Mouse (Mus musculus): Measurements from ENCODE around the gene Ranbp17. TPM values are rescaled to one million over a fixed set of nuclear protein-coding genes. Genes with fewer than 3 reads are reported as not detected.

The Ranbp17 gene
- polyA plus RNA-seq, 1 experiment from 2014 or later, result 9.8 TPM

- no peak for ATAC-seq (ENCODE audit: insufficient number of reproducible peaks, low FRiP score, low TSS enrichment, low read depth)
- no peaks in the 10 kb centered on the region for H3K27me3 ChIP-seq (ENCODE audit: control insufficient read depth, insufficient read depth, low read length)
- 84% methylated on average over 4 of the region's 4 CpGs for WGBS
- no peak overlapping the region for H3K27ac ChIP-seq (replicated peaks; ENCODE audit: low read depth, low read length)
- H3K9me3 ChIP-seq (ENCODE audit: control insufficient read depth, low read length), result no peaks in the 10 kb centered on the region
- no peak for DNase-seq (ENCODE audit: low spot score)
- H3K9ac ChIP-seq (ENCODE audit: low read length), result no peak overlapping the region
- no peaks in the 10 kb centered on the region for H3K4me1 ChIP-seq (ENCODE audit: control insufficient read depth, insufficient read depth, low read length)
- no peaks in the 10 kb centered on the region for H3K36me3 ChIP-seq (ENCODE audit: control insufficient read depth, insufficient read depth, low read length)
- H3K4me3 ChIP-seq (ENCODE audit: low read depth, low read length), result no peak overlapping the region
- no peak overlapping the region for H3K4me2 ChIP-seq (ENCODE audit: low read depth, severe bottlenecking)
Measured at GRCm38 (mm10) chr11:33534541-33534940, 21.0 kb upstream of the Ranbp17 start.

GRCm38 (mm10) chr11:33533577-33533976, 20.0 kb upstream of the Ranbp17 start:
- H3K9ac ChIP-seq (ENCODE audit: low read length), result no peak overlapping the region
- no peaks in the 10 kb centered on the region for H3K27me3 ChIP-seq (ENCODE audit: control insufficient read depth, insufficient read depth, low read length)
- H3K36me3 ChIP-seq (ENCODE audit: control insufficient read depth, insufficient read depth, low read length), result no peaks in the 10 kb centered on the region
- no peak for ATAC-seq (ENCODE audit: insufficient number of reproducible peaks, low FRiP score, low TSS enrichment, low read depth)
- no peaks in the 10 kb centered on the region for H3K4me1 ChIP-seq (ENCODE audit: control insufficient read depth, insufficient read depth, low read length)
- no peak overlapping the region for H3K4me2 ChIP-seq (ENCODE audit: low read depth, severe bottlenecking)
- H3K9me3 ChIP-seq (ENCODE audit: control insufficient read depth, low read length), result no peaks in the 10 kb centered on the region
- H3K4me3 ChIP-seq (ENCODE audit: low read depth, low read length), result no peak overlapping the region
- no peak for DNase-seq (ENCODE audit: low spot score)
- WGBS, result 57% methylated on average over 3 of the region's 3 CpGs
- no peak overlapping the region for H3K27ac ChIP-seq (replicated peaks; ENCODE audit: low read depth, low read length)

GRCm38 (mm10) chr11:33529576-33529975, 16.0 kb upstream of the Ranbp17 start:
- Histone ChIP-seq H3K4me1 (ENCODE audit: control insufficient read depth, insufficient read depth, low read length) (no peaks in the 10 kb centered on the region), H3K27me3 (ENCODE audit: control insufficient read depth, insufficient read depth, low read length) (no peaks in the 10 kb centered on the region), H3K4me3 (ENCODE audit: low read depth, low read length) (no peak overlapping the region), H3K9ac (ENCODE audit: low read length) (no peak overlapping the region), H3K4me2 (ENCODE audit: low read depth, severe bottlenecking) (no peak overlapping the region), H3K36me3 (ENCODE audit: control insufficient read depth, insufficient read depth, low read length) (no peaks in the 10 kb centered on the region), H3K27ac (replicated peaks; ENCODE audit: low read depth, low read length) (no peak overlapping the region), H3K9me3 (ENCODE audit: control insufficient read depth, low read length) (no peaks in the 10 kb centered on the region)
- 19% methylated on average over 2 of the region's 2 CpGs for WGBS
- no peak for DNase-seq (ENCODE audit: low spot score)
- no peak for ATAC-seq (ENCODE audit: insufficient number of reproducible peaks, low FRiP score, low TSS enrichment, low read depth)

- Histone ChIP-seq H3K36me3 (ENCODE audit: control insufficient read depth, insufficient read depth, low read length) (no peaks in the 10 kb centered on the region), H3K9ac (ENCODE audit: low read length) (peak overlapping the region; percentile 88), H3K4me1 (ENCODE audit: control insufficient read depth, insufficient read depth, low read length) (no peaks in the 10 kb centered on the region), H3K9me3 (ENCODE audit: control insufficient read depth, low read length) (no peaks in the 10 kb centered on the region), H3K4me3 (ENCODE audit: low read depth, low read length) (peak overlapping the region; percentile 69), H3K27me3 (ENCODE audit: control insufficient read depth, insufficient read depth, low read length) (no peaks in the 10 kb centered on the region), H3K4me2 (ENCODE audit: low read depth, severe bottlenecking) (peak overlapping the region; percentile 54), H3K27ac (replicated peaks; ENCODE audit: low read depth, low read length) (peak overlapping the region; percentile 81)
- peak; percentile 80 for DNase-seq (ENCODE audit: low spot score)
- ATAC-seq (ENCODE audit: insufficient number of reproducible peaks, low FRiP score, low TSS enrichment, low read depth), result peak; percentile 88
- under 1% methylated on average over 27 of the region's 43 CpGs for WGBS
Measured at GRCm38 (mm10) chr11:33512854-33513375, 631 bp downstream of the Ranbp17 start.

GRCm38 (mm10) chr11:33509401-33509800, 4.1 kb downstream of the Ranbp17 start:
- Histone ChIP-seq H3K4me3 (ENCODE audit: low read depth, low read length) (no peak overlapping the region), H3K27ac (replicated peaks; ENCODE audit: low read depth, low read length) (no peak overlapping the region), H3K27me3 (ENCODE audit: control insufficient read depth, insufficient read depth, low read length) (no peaks in the 10 kb centered on the region), H3K9me3 (ENCODE audit: control insufficient read depth, low read length) (no peaks in the 10 kb centered on the region), H3K4me1 (ENCODE audit: control insufficient read depth, insufficient read depth, low read length) (no peaks in the 10 kb centered on the region), H3K4me2 (ENCODE audit: low read depth, severe bottlenecking) (no peak overlapping the region), H3K36me3 (ENCODE audit: control insufficient read depth, insufficient read depth, low read length) (no peaks in the 10 kb centered on the region), H3K9ac (ENCODE audit: low read length) (no peak overlapping the region)
- ATAC-seq (ENCODE audit: insufficient number of reproducible peaks, low FRiP score, low TSS enrichment, low read depth), result no peak
- no peak for DNase-seq (ENCODE audit: low spot score)

- no peak overlapping the region for H3K27ac ChIP-seq (replicated peaks; ENCODE audit: low read depth, low read length)
- H3K4me3 ChIP-seq (ENCODE audit: low read depth, low read length), result no peak overlapping the region
- no peak for DNase-seq (ENCODE audit: low spot score)
- no peak overlapping the region for H3K9ac ChIP-seq (ENCODE audit: low read length)
- no peaks in the 10 kb centered on the region for H3K4me1 ChIP-seq (ENCODE audit: control insufficient read depth, insufficient read depth, low read length)
- no peak overlapping the region for H3K4me2 ChIP-seq (ENCODE audit: low read depth, severe bottlenecking)
- no peaks in the 10 kb centered on the region for H3K27me3 ChIP-seq (ENCODE audit: control insufficient read depth, insufficient read depth, low read length)
- no peaks in the 10 kb centered on the region for H3K9me3 ChIP-seq (ENCODE audit: control insufficient read depth, low read length)
- no peak for ATAC-seq (ENCODE audit: insufficient number of reproducible peaks, low FRiP score, low TSS enrichment, low read depth)
- H3K36me3 ChIP-seq (ENCODE audit: control insufficient read depth, insufficient read depth, low read length), result no peaks in the 10 kb centered on the region
- WGBS, result 72% methylated on average over 4 of the region's 4 CpGs
Measured at GRCm38 (mm10) chr11:33485746-33486145, 27.8 kb downstream of the Ranbp17 start.

GRCm38 (mm10) chr11:33480410-33480809, 33.1 kb downstream of the Ranbp17 start:
- Histone ChIP-seq H3K4me2 (ENCODE audit: low read depth, severe bottlenecking) (no peak overlapping the region), H3K36me3 (ENCODE audit: control insufficient read depth, insufficient read depth, low read length) (no peaks in the 10 kb centered on the region), H3K9ac (ENCODE audit: low read length) (no peak overlapping the region), H3K9me3 (ENCODE audit: control insufficient read depth, low read length) (no peaks in the 10 kb centered on the region), H3K27me3 (ENCODE audit: control insufficient read depth, insufficient read depth, low read length) (no peaks in the 10 kb centered on the region), H3K27ac (replicated peaks; ENCODE audit: low read depth, low read length) (no peak overlapping the region), H3K4me1 (ENCODE audit: control insufficient read depth, insufficient read depth, low read length) (no peaks in the 10 kb centered on the region), H3K4me3 (ENCODE audit: low read depth, low read length) (no peak overlapping the region)
- 92% methylated on average over 10 of the region's 10 CpGs for WGBS
- DNase-seq (ENCODE audit: low spot score), result no peak
- no peak for ATAC-seq (ENCODE audit: insufficient number of reproducible peaks, low FRiP score, low TSS enrichment, low read depth)

GRCm38 (mm10) chr11:33479209-33479608, 34.3 kb downstream of the Ranbp17 start:
- ATAC-seq (ENCODE audit: insufficient number of reproducible peaks, low FRiP score, low TSS enrichment, low read depth), result no peak
- 92% methylated on average over 4 of the region's 4 CpGs for WGBS
- no peaks in the 10 kb centered on the region for H3K27me3 ChIP-seq (ENCODE audit: control insufficient read depth, insufficient read depth, low read length)
- DNase-seq (ENCODE audit: low spot score), result no peak
- no peak overlapping the region for H3K9ac ChIP-seq (ENCODE audit: low read length)
- H3K4me1 ChIP-seq (ENCODE audit: control insufficient read depth, insufficient read depth, low read length), result no peaks in the 10 kb centered on the region
- no peak overlapping the region for H3K4me3 ChIP-seq (ENCODE audit: low read depth, low read length)
- no peak overlapping the region for H3K4me2 ChIP-seq (ENCODE audit: low read depth, severe bottlenecking)
- H3K36me3 ChIP-seq (ENCODE audit: control insufficient read depth, insufficient read depth, low read length), result no peaks in the 10 kb centered on the region
- H3K27ac ChIP-seq (replicated peaks; ENCODE audit: low read depth, low read length), result no peak overlapping the region
- H3K9me3 ChIP-seq (ENCODE audit: control insufficient read depth, low read length), result no peaks in the 10 kb centered on the region

- DNase-seq (ENCODE audit: low spot score) (no peak), ATAC-seq (ENCODE audit: insufficient number of reproducible peaks, low FRiP score, low TSS enrichment, low read depth) (no peak)
- H3K9me3 ChIP-seq (ENCODE audit: control insufficient read depth, low read length), result no peaks in the 10 kb centered on the region
- 90% methylated on average over 2 of the region's 2 CpGs for WGBS
- no peak overlapping the region for H3K4me3 ChIP-seq (ENCODE audit: low read depth, low read length)
- no peak overlapping the region for H3K27ac ChIP-seq (replicated peaks; ENCODE audit: low read depth, low read length)
- H3K4me2 ChIP-seq (ENCODE audit: low read depth, severe bottlenecking), result no peak overlapping the region
- no peaks in the 10 kb centered on the region for H3K36me3 ChIP-seq (ENCODE audit: control insufficient read depth, insufficient read depth, low read length)
- no peak overlapping the region for H3K9ac ChIP-seq (ENCODE audit: low read length)
- no peaks in the 10 kb centered on the region for H3K27me3 ChIP-seq (ENCODE audit: control insufficient read depth, insufficient read depth, low read length)
- no peaks in the 10 kb centered on the region for H3K4me1 ChIP-seq (ENCODE audit: control insufficient read depth, insufficient read depth, low read length)
Measured at GRCm38 (mm10) chr11:33476634-33477033, 36.9 kb downstream of the Ranbp17 start.
